ENCODE assay signal across 21 mouse cellular contexts in the genomic region with DNA sequence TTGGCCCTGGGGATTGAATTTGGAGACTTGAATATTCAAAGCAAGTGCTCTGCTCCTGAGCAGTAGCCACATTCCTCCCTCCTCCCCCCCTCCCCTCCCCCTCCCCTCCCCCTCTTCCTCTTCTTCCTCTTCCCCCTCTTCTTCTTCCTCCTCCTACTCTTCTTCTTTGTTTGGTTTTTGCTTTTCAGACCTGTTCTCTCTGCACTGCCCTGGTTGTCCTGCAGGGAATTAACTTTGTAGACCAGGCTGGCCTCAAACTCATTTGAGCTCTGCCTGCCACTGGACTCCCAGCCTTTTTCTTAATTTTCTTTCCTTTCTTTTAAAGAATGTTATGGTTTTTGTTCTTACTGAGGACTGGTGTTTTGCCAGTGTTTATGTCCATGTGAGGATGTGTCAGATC. TPM values are rescaled to one million over a fixed set of nuclear protein-coding genes. Genes with fewer than 3 reads are reported as not detected.
DNase-seq lines count a peak whose midpoint lies in the region; ATAC-seq and TF ChIP-seq lines count a peak whose summit lies in the region.
"Had no signal": no experiment of that assay in that cellular context is flagged by ENCODE, and none has a peak within 500 bp of the region (broad histone marks: within the 10 kb centered on the region; RNA-seq: fewer than 3 reads in every experiment).

No protein-coding gene starts in this region.

- no peak for ATAC-seq in hindbrain, embryonic 16.5 days
- ATAC-seq in midbrain, embryonic 11.5 days (ENCODE audit: low FRiP score), result 0 out of 2 replicates have a peak, but pooled peaks have one; percentile 28
- ATAC-seq in midbrain, postnatal 0 days (ENCODE audit: low FRiP score), result no peak
- ATAC-seq in liver, embryonic 15.5 days (ENCODE audit: insufficient read depth), result no peak
- ATAC-seq: forebrain, embryonic 14.5 days had no signal

- peaks cover 13% of the 10 kb centered on the region; the same call in 1 of the 2 replicates for H3K27me3 ChIP-seq in hindbrain, embryonic 10.5 days (ENCODE audit: insufficient read depth, poor library complexity, severe bottlenecking)
- H3K27me3 ChIP-seq in hindbrain, embryonic 16.5 days (replicated peaks; ENCODE audit: control insufficient read depth, insufficient read depth, low read length), result no peaks in the 10 kb centered on the region
- no peaks in the 10 kb centered on the region for H3K27me3 ChIP-seq in midbrain, embryonic 11.5 days (ENCODE audit: control insufficient read depth, insufficient read depth, low read length)
- no peaks in the 10 kb centered on the region for H3K27me3 ChIP-seq in midbrain, postnatal 0 days (ENCODE audit: insufficient read depth, low read length)
- H3K27me3 ChIP-seq in liver, embryonic 15.5 days, result no peaks in the 10 kb centered on the region
- peaks cover 3% of the 10 kb centered on the region for H3K27me3 ChIP-seq in heart, embryonic 10.5 days (ENCODE audit: insufficient read depth, poor library complexity, severe bottlenecking)
- H3K27me3 ChIP-seq: embryonic facial prominence, embryonic 13.5 days; hindbrain, embryonic 13.5 days had no signal

- H3K36me3 ChIP-seq in hindbrain, embryonic 10.5 days, result no peaks in the 10 kb centered on the region
- no peaks in the 10 kb centered on the region for H3K36me3 ChIP-seq in hindbrain, embryonic 16.5 days (ENCODE audit: control insufficient read depth, insufficient read depth, low read length)
- no peaks in the 10 kb centered on the region for H3K36me3 ChIP-seq in midbrain, embryonic 11.5 days (ENCODE audit: control insufficient read depth, insufficient read depth, low read length)
- no peaks in the 10 kb centered on the region for H3K36me3 ChIP-seq in midbrain, postnatal 0 days (ENCODE audit: insufficient read depth, low read length)
- H3K36me3 ChIP-seq in liver, embryonic 15.5 days (replicated peaks), result no peaks in the 10 kb centered on the region
- no peaks in the 10 kb centered on the region for H3K36me3 ChIP-seq in heart, embryonic 10.5 days
- H3K36me3 ChIP-seq: embryonic facial prominence, embryonic 13.5 days; G1E; hindbrain, embryonic 13.5 days had no signal

- H3K4me2 ChIP-seq in hindbrain, embryonic 16.5 days (ENCODE audit: low read length), result no peak overlapping the region
- no peak overlapping the region for H3K4me2 ChIP-seq in midbrain, embryonic 11.5 days
- no peak overlapping the region for H3K4me2 ChIP-seq in midbrain, postnatal 0 days (ENCODE audit: low read depth, low read length, poor library complexity, severe bottlenecking)
- no peak overlapping the region for H3K4me2 ChIP-seq in liver, embryonic 15.5 days
- H3K4me2 ChIP-seq: embryonic facial prominence, embryonic 13.5 days; hindbrain, embryonic 13.5 days had no signal

- no peak for TF ChIP-seq CTCF in midbrain, postnatal 0 days (IDR thresholded peaks at IDR 0.05)

- peaks cover 35% of the 10 kb centered on the region for H3K4me1 ChIP-seq in hindbrain, embryonic 10.5 days (replicated peaks)
- H3K4me1 ChIP-seq in hindbrain, embryonic 16.5 days (ENCODE audit: control insufficient read depth, insufficient read depth, low read depth, low read length), result peaks cover 4% of the 10 kb centered on the region
- peaks cover 15% of the 10 kb centered on the region for H3K4me1 ChIP-seq in midbrain, embryonic 11.5 days (ENCODE audit: control insufficient read depth, insufficient read depth, low read length)
- H3K4me1 ChIP-seq in midbrain, postnatal 0 days (ENCODE audit: insufficient read depth, low read length), result no peaks in the 10 kb centered on the region
- H3K4me1 ChIP-seq in liver, embryonic 15.5 days (replicated peaks), result peaks cover 4% of the 10 kb centered on the region; the same call in 1 of the 2 replicates
- peaks cover 17% of the 10 kb centered on the region for H3K4me1 ChIP-seq in heart, embryonic 10.5 days

- H3K4me3 ChIP-seq in hindbrain, embryonic 10.5 days, result no peak overlapping the region
- H3K4me3 ChIP-seq in hindbrain, embryonic 16.5 days (ENCODE audit: low read length), result no peak overlapping the region
- no peak overlapping the region for H3K4me3 ChIP-seq in midbrain, embryonic 11.5 days (ENCODE audit: low read depth, low read length)
- H3K4me3 ChIP-seq in midbrain, postnatal 0 days (ENCODE audit: low read depth, low read length), result no peak overlapping the region
- H3K4me3 ChIP-seq in liver, embryonic 15.5 days (replicated peaks), result no peak overlapping the region
- no peak overlapping the region for H3K4me3 ChIP-seq in heart, embryonic 10.5 days
- H3K4me3 ChIP-seq: embryonic facial prominence, embryonic 13.5 days; gastrocnemius, adult 2 months; hindbrain, embryonic 13.5 days had no signal

- H3K27ac ChIP-seq in hindbrain, embryonic 10.5 days, result peak overlapping the region; percentile 74; the same call in 1 of the 2 replicates
- no peak overlapping the region for H3K27ac ChIP-seq in hindbrain, embryonic 16.5 days (ENCODE audit: low read depth, low read length)
- no peak overlapping the region for H3K27ac ChIP-seq in midbrain, embryonic 11.5 days (ENCODE audit: low read depth, low read length)
- H3K27ac ChIP-seq in midbrain, postnatal 0 days (ENCODE audit: low read depth, low read length), result no peak overlapping the region
- peak overlapping the region; percentile 51; the same call in 1 of the 2 replicates for H3K27ac ChIP-seq in liver, embryonic 15.5 days (replicated peaks)
- no peak overlapping the region for H3K27ac ChIP-seq in heart, embryonic 10.5 days
- H3K27ac ChIP-seq: embryonic facial prominence, embryonic 13.5 days; gastrocnemius, adult 2 months; hindbrain, embryonic 13.5 days had no signal

- no peak for DNase-seq in hindbrain, embryonic 10.5 days (ENCODE audit: low spot score)
- DNase-seq in midbrain, embryonic 11.5 days (ENCODE audit: low spot score, missing footprints), result no peak
- DNase-seq in midbrain, postnatal 0 days (ENCODE audit: low spot score), result no peak
- DNase-seq in heart, embryonic 10.5 days (ENCODE audit: low spot score), result no peak
- DNase-seq in gastrocnemius, postnatal 10 days, result no peak
- DNase-seq: adrenal gland, postnatal 10 days; cerebellum, adult 11-12 months; cerebellum, adult 9-10 months; cerebellum, postnatal 25 days; gastrocnemius, adult 2 months; gastrocnemius, postnatal 36 days; heart, adult 11 months; heart, postnatal 10 days; heart, postnatal 4 days had no signal

- no peaks in the 10 kb centered on the region for H3K9me3 ChIP-seq in hindbrain, embryonic 10.5 days
- no peaks in the 10 kb centered on the region for H3K9me3 ChIP-seq in hindbrain, embryonic 16.5 days (ENCODE audit: control insufficient read depth, low read length)
- no peaks in the 10 kb centered on the region for H3K9me3 ChIP-seq in midbrain, embryonic 11.5 days (ENCODE audit: control insufficient read depth, low read length)
- H3K9me3 ChIP-seq in midbrain, postnatal 0 days (ENCODE audit: low read length), result no peaks in the 10 kb centered on the region
- H3K9me3 ChIP-seq in liver, embryonic 15.5 days (replicated peaks), result no peaks in the 10 kb centered on the region
- H3K9me3 ChIP-seq in heart, embryonic 10.5 days, result no peaks in the 10 kb centered on the region
- H3K9me3 ChIP-seq: embryonic facial prominence, embryonic 13.5 days; hindbrain, embryonic 13.5 days had no signal

- no peak overlapping the region for H3K9ac ChIP-seq in hindbrain, embryonic 16.5 days (ENCODE audit: low read depth, low read length)
- H3K9ac ChIP-seq in midbrain, embryonic 11.5 days (ENCODE audit: low read length), result no peak overlapping the region
- H3K9ac ChIP-seq in midbrain, postnatal 0 days (replicated peaks; ENCODE audit: low read length, poor library complexity, severe bottlenecking), result no peak overlapping the region
- no peak overlapping the region for H3K9ac ChIP-seq in liver, embryonic 15.5 days
- H3K9ac ChIP-seq: embryonic facial prominence, embryonic 13.5 days; hindbrain, embryonic 13.5 days had no signal

RNA-seq across cellular contexts. Expression of a gene that starts 9.7 kb away (rescaled TPM):
- 19.0 and 44.4 TPM in 2 replicates for polyA plus RNA-seq in hindbrain, embryonic 10.5 days (2016; fragmentation: Nextera tagmentation; extraction: Ambion mirVana)
- 0.51 and 0.76 TPM in 2 replicates for polyA plus RNA-seq in hindbrain, embryonic 16.5 days (2015; fragmentation: Nextera tagmentation; extraction: Ambion mirVana)
- polyA plus RNA-seq in midbrain, embryonic 11.5 days (2014; fragmentation: Nextera tagmentation; extraction: Ambion mirVana), result 33.9 and 37.2 TPM in 2 replicates
- total RNA-seq in midbrain, postnatal 0 days (2014; rRNA removed), result 0.60 and 1.8 TPM in 2 replicates
- 0.54 and 0.87 TPM in 2 replicates for polyA plus RNA-seq in midbrain, postnatal 0 days (2015; fragmentation: Nextera tagmentation; extraction: Ambion mirVana)
- polyA plus RNA-seq in liver, embryonic 15.5 days (2015; fragmentation: Nextera tagmentation; extraction: Ambion mirVana), result 3.6 and 3.9 TPM in 2 replicates
- 10.6 and 21.6 TPM in 2 replicates for polyA plus RNA-seq in heart, embryonic 10.5 days (2016; fragmentation: Nextera tagmentation; extraction: Ambion mirVana)
- total RNA-seq in gastrocnemius, postnatal 10 days (2021), result under 1 TPM; 0.33 to 0.70 TPM
- polyA plus RNA-seq: C2C12, G1E had no signal

RNA-seq across cellular contexts. Expression of a gene that starts 35.3 kb away (rescaled TPM):
- 14.6 and 20.1 TPM in 2 replicates for polyA plus RNA-seq in hindbrain, embryonic 10.5 days (2016; fragmentation: Nextera tagmentation; extraction: Ambion mirVana)
- 85.0 and 89.8 TPM in 2 replicates for polyA plus RNA-seq in hindbrain, embryonic 16.5 days (2015; fragmentation: Nextera tagmentation; extraction: Ambion mirVana)
- 14.6 and 16.8 TPM in 2 replicates for polyA plus RNA-seq in midbrain, embryonic 11.5 days (2014; fragmentation: Nextera tagmentation; extraction: Ambion mirVana)
- total RNA-seq in midbrain, postnatal 0 days (2014; rRNA removed), result 600 and 607 TPM in 2 replicates
- polyA plus RNA-seq in midbrain, postnatal 0 days (2015; fragmentation: Nextera tagmentation; extraction: Ambion mirVana), result 159 and 163 TPM in 2 replicates
- polyA plus RNA-seq in liver, embryonic 15.5 days (2015; fragmentation: Nextera tagmentation; extraction: Ambion mirVana), result 3.3 and 4.2 TPM in 2 replicates
- 8.9 and 11.8 TPM in 2 replicates for polyA plus RNA-seq in heart, embryonic 10.5 days (2016; fragmentation: Nextera tagmentation; extraction: Ambion mirVana)
- total RNA-seq in gastrocnemius, postnatal 10 days (2021), result 10 to 100 TPM; 24.2 to 30.9 TPM
- total RNA-seq: G1E had no signal
- polyA plus RNA-seq: G1E had no signal

Comparison
In these comparisons a context has a peak if more than half of its experiments do, and no peak if none do; other contexts are left out.
1. H3K27ac ChIP-seq: peak in hindbrain, embryonic 10.5 days (single experiment) and liver, embryonic 15.5 days (single experiment); none in hindbrain, embryonic 16.5 days (single experiment), midbrain, embryonic 11.5 days (single experiment), midbrain, postnatal 0 days (single experiment) and heart, embryonic 10.5 days (single experiment).